Mouse (Mus musculus): ENCODE measurements around the gene Tex19.1.

DNA sequence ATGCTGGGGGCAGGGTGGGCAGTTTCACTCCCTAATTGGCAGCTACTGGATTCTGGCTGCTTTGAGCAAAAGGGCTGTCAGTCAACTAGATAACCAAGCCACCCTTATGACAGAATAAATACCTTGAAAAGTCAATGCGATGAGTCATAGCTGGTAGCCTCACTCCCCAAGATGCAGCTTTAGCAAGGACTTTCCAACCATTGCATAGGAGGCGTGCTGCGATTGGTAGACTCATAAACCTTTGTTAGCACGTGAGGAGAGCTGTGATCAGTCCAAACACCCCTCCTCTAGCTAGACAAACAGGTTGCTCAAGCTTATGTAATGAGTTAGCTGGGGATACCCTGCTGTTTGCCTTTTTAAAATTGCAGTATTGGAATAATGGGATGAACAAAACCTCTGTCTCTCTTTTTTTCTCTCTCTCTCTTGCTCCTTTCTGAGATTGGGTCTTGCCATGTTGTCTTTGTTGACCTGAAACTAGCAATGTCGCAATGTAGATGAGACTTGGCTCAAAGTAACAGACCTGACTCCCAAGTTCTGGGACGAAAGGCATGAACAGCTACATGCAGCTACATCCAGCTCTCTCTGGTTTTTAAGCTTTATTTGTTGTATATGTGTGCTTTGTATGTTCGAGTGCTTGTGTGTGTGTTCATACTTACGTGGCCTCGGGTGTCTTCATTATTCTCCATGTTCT is 2.5 kb upstream of the Tex19.1 start:
- TF ChIP-seq CTCF (IDR thresholded peaks at IDR 0.05; ENCODE audit: low read depth, low read length) (no peak), GATA1 (IDR thresholded peaks at IDR 0.05; ENCODE audit: borderline replicate concordance, low read length) (no peak), TAL1 (conservative IDR thresholded peaks at IDR 0.05; ENCODE audit: low read depth, low read length) (no peak)

All from G1E (cell line).